Mouse (Mus musculus): ENCODE measurements at regions not wholly inside any gene's neighbourhood (a gene's known extent, or its start where the extent isn't known, plus 50 kb on each side); places are given as distances from the start of the nearest gene placed in this dataset.

GRCm38 (mm10) chr4:84065457-84066124, 540.2 kb downstream of the Ccdc171 start:
- TF ChIP-seq CHD1 (IDR thresholded peaks at IDR 0.05; ENCODE audit: low read depth, low read length) (no peak), USF1 (IDR thresholded peaks at IDR 0.05; ENCODE audit: low read depth, low read length) (no peak), POLR2A (IDR thresholded peaks at IDR 0.05; ENCODE audit: low read depth, low read length) (no peak), CTCF (conservative IDR thresholded peaks at IDR 0.05 in 1 of 2, IDR thresholded peaks at IDR 0.05 in 1 of 2; ENCODE audit: low read depth in 2 of 2, low read length in 2 of 2) (no peak), ZC3H11A (IDR thresholded peaks at IDR 0.05; ENCODE audit: low read depth, low read length) (no peak), ZMIZ1 (IDR thresholded peaks at IDR 0.05; ENCODE audit: low read depth, low read length) (no peak), SMC3 (IDR thresholded peaks at IDR 0.05; ENCODE audit: low read depth, low read length) (no peak)
